Mouse (Mus musculus) macrophage (primary cell): ENCODE data around the gene Tuba4a. TPM values are rescaled to one million over a fixed set of nuclear protein-coding genes. Genes with fewer than 3 reads are reported as not detected.

ENCODE experiments used
- H3K27ac ChIP-seq: fragments of 350-480 bp; formaldehyde crosslinking; 2 replicates; pipeline ENCODE4 v1.9.0; 2021
- H3K36me3 ChIP-seq: fragments of 350-480 bp; formaldehyde crosslinking; 2 replicates; pipeline ENCODE4 v1.9.0; 2021; ENCODE audit errors: inconsistent target
- H3K4me3 ChIP-seq: fragments of 350-480 bp; formaldehyde crosslinking; 2 replicates; pipeline ENCODE4 v1.9.0; 2021; ENCODE audit errors: inconsistent target
- H3K79me2 ChIP-seq: fragments of 350-480 bp; formaldehyde crosslinking; 2 replicates; pipeline ENCODE4 v1.9.0; 2021; ENCODE audit errors: inconsistent target
- WGBS: methylation state at CpG from one replicate; pipeline ENCODE4 v1.1.7; 2026; ENCODE audit warnings: inconsistent platforms; ENCODE audit not compliant: missing documents; 5-methylcytosine and 5-hydroxymethylcytosine counted together
- polyA plus RNA-seq: library from polyadenylated mRNA; stranded (reverse); fragments of 250-400 nt; gene quantifications from 3 replicates; pipeline ENCODE4 v1.2.4, GENCODE M21; 2018; ENCODE audit warnings: inconsistent platforms
- total RNA-seq, 78 experiments: library from RNA; depleted of rRNA; stranded (reverse); fragments of 250-400 nt; gene quantifications; 1 replicate in 9 of 78; 2 replicates in 24 of 78; 3 replicates in 43 of 78; 4 replicates in 2 of 78; pipeline ENCODE4 v1.2.4; 2018; ENCODE audit warnings: inconsistent platforms in 56 of 78

The Tuba4a gene
- 1 to 10 TPM; 1.2 to 8.0 (median 3.6) TPM for total RNA-seq (2018; cell fraction: chromatin; rRNA removed)
- 10 to 100 TPM in 25 of 26 experiments, 1 to 10 TPM in 1; 9.0 to 24.0 (median 17.3) TPM for total RNA-seq (2018; cell fraction: cytosol; rRNA removed)
- total RNA-seq (2018; cell fraction: nucleus; rRNA removed): 10 to 100 TPM in 8 of 26 experiments, 1 to 10 TPM in 18; 3.1 to 17.7 (median 8.1) TPM
- 23.4 to 32.3 TPM (median 23.9 TPM) in 3 replicates for polyA plus RNA-seq

DNA sequence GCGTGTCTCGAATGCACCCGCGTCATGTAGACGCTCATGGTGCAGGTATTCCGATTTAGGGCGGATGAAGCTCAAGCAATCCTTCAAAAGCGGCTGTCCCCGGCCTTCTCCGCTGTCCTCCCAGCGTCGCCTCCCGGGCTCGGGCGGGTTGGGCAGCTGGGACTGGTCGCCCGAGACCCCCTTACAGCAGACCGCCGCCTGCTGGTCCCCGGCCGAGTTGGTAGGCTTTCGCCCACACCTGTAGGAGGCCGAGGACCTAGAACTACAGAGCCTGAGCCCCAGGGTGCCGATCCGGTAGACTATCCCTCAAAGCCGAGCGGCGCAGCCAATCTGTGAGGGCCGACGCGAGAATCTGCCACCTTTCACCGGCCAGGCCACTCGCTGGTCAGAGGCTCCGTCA is at the start of gene Tuba4a:
Gene Tuba4a, minus strand, starts transcription at position 335 of the 400 bp plus-strand sequence.
- H3K79me2 ChIP-seq: peaks cover 25% of the 10 kb centered on the region
- H3K27ac ChIP-seq: peak within 1 kb of the TSS; percentile 62
- H3K36me3 ChIP-seq: peaks cover 10% of the 10 kb centered on the region; the same call in 1 of the 2 replicates
- H3K4me3 ChIP-seq: peak within 1 kb of the TSS; percentile 89
- WGBS: 14% methylated on average over 33 of the region's 34 CpGs

DNA sequence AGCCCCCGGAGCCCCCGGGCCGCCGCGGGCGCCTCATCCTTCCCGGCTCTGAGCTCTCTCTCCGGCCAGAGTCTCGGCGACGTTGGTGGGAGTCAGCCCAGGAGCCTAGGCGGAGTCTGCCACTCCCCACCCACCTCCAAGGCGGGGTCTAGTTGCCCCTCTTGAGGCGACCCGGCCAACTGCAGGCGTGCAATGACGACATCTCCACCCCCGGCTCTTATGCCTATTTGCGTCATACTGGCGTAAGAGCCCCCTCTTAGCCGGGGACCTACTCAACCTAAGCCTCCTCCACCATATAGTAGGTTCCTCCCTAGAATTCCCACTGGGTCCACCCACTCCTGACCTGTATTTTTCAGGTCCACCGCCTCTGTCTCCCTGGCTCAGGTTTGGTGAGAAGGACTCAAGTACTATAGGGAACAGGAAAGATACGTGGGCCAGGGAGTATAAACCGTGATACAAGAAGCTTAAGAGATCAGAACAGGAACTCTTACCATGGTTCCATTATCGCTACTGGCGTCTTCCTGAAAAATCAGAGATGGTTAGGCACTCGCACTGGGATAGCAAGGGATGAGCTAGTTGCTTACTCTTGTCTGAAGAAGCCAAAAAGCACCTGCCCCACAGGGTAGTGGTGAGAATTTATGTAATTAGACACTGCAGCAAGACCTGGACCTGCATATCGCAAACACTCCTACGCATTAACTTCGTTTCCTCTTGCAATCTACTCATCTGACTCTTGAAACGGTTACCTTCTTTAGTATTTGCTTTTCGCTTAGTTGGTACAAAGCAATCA is 44.6 kb upstream of the Tuba4a start, which contains the start of gene Ptprn:
Gene Ptprn, minus strand, starts transcription at position 412 of the 790 bp plus-strand sequence.
- no peaks in the 10 kb centered on the region for H3K79me2 ChIP-seq
- no peak within 1 kb of the TSS for H3K4me3 ChIP-seq
- 22% methylated on average over 22 of the region's 32 CpGs for WGBS
- H3K36me3 ChIP-seq: no peaks in the 10 kb centered on the region
- no peak within 1 kb of the TSS for H3K27ac ChIP-seq

DNA sequence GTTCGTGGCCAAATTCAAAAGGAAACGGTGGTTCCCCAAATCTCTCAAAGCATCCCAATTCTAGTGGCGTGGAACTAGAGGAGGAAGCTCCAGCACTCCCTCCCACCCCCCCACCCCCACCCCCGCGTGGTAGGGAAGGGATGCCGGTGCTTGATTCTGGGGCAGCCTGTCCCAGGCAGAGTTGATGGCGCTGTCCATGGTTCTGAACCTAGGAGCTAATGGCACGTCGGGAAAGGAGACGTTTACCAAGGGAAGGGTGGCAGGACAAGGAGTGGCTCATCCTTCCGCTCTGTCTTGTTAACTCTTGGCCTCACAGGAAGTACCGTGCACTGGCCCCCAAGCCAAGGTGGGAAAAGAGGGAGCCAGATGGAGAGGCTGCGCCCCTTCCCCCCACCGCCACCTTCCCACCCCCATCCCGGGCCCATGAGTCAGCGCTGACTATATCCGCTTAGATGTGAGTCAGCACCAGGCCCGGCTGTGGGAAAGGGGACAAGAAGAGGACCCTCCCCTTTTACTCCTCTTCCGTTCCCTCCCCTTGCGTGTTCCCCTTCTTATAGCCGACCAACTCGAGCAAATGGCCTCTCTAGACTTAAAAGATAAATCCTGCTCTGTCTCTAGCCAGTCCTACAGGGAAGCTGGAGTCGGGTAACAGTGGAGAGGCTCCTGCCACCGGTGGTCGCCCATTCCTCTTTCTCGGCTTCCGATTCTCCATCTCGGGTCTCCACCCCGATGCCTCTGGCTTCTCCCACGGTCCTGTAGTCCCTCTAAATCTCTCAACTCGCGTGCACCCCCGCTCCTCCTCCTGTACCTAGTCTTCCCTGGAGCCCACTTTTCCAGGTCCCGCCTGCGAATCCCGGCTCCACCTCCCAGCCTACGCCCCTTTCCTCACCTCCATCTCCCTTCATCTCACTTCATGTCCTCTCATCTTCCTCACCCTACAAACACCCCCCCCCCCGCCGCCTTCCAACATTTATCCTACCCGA is 43.6 kb upstream of the Tuba4a start:
- H3K79me2 ChIP-seq: no peaks in the 10 kb centered on the region
- H3K27ac ChIP-seq: no peak overlapping the region
- no peaks in the 10 kb centered on the region for H3K36me3 ChIP-seq
- 3% methylated on average over 39 of the region's 40 CpGs for WGBS
- no peak overlapping the region for H3K4me3 ChIP-seq

DNA sequence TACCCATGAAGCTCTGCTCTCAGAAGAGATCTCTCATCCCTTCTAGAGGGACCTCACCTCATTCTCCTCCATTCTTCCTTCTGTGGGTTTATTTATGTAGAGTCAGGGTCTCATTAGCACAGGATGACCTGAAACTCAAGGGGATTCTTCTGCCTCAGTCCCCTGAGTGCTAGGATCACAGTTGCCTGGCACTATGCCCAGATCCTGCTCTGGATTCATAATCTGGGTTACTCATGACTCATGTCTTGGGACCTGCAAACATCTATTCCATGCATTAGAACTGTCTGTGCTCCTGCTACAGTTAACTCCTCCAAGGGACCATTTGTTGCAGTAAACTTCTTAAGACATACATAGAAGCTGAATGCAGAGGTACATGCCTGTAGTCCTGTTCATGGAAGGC is 41.6 kb upstream of the Tuba4a start:
- Histone ChIP-seq H3K4me3 (no peak overlapping the region), H3K27ac (no peak overlapping the region), H3K36me3 (no peaks in the 10 kb centered on the region)

DNA sequence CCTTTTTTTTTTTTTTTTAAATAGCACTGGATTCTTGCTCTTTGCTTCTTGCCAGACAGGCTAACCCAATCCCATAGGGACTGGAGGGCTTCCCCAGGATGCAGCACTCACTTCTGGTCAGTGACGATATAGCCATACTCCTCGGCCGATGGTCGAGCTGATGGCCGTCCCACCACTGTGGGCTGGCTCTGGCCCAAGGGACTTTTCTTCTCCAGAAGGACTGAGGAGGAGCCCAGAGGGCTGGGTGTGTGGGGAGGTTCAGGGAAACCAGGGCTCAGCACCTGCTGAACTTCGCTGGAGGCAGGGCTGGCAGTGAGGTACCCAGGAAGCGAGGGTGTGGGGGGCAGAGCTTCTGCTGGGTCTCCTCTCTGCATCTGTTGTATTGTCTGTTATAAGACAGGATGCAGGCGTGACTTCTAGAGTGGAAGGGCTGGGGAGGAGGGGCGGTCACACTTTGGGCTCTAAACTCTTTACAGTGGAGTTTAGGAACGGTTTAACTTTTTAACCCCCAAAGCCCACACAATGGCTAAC is 35.9 kb upstream of the Tuba4a start:
- Histone ChIP-seq H3K79me2 (no peaks in the 10 kb centered on the region), H3K36me3 (no peaks in the 10 kb centered on the region), H3K27ac (no peak overlapping the region), H3K4me3 (no peak overlapping the region)
- WGBS: 44% methylated on average over 10 of the region's 10 CpGs

More for the DNA sequence above, 41.6 kb upstream of the Tuba4a start:
- H3K79me2 ChIP-seq: no peaks in the 10 kb centered on the region

DNA sequence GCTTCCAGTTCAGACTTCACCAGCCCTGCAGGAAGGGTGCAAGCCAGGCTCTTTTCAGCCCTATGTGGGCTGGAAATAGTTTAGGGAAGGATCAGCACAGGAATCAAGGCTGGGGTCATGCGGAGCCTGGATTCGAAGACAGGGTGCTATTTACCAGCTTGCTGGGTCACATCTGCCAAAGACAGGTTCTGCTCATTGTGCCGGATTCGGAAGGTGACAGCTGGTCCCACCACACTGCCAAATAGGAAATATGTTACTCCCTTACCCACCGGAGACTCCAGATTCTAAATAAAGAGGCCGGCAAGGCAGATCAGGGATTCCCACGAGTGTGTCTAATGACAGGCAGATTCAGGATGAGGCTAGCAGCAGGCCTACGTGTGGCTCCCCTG is 35.0 kb upstream of the Tuba4a start:
- H3K4me3 ChIP-seq: no peak overlapping the region
- no peaks in the 10 kb centered on the region for H3K36me3 ChIP-seq
- no peak overlapping the region for H3K27ac ChIP-seq
- no peaks in the 10 kb centered on the region for H3K79me2 ChIP-seq
- WGBS: 87% methylated on average over 8 of the region's 8 CpGs

DNA sequence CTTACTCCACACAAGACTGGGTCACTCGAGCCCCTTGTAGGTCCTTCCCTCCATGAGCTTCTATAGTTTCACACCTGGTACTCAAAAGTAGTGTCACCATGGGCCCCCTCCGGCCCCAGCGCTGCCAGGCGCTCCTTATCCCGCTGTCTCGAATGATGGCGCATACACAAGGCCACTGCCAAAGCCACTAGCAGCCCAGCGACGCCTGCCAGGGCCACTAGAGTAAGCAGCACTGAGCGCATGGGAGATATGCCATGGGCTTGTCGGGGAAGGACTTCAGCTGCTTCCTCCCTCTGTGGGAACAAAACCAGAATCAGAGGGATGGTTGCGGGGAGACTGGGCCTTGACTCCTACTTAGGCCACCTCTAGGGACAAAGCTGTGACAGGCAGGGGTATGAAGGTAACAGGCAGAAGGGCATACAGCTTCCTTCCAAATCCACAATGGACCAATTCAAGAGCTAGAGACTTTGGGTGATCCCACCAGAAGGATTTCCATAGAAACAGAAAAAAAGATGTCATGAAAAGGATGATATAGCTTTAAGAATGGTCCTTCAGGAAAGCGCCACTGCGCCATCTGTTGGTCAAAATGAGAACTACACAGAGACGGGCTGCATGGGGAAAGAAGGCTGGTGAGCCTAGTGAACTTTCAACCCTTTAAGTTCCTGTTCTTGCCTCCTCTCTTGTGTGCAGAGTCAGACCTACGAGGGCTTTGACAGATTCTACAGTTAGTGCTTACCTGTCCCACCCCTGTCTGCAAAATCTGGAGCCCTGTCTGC is 34.4 kb upstream of the Tuba4a start:
- no peak overlapping the region for H3K4me3 ChIP-seq
- WGBS: 62% methylated on average over 16 of the region's 16 CpGs

DNA sequence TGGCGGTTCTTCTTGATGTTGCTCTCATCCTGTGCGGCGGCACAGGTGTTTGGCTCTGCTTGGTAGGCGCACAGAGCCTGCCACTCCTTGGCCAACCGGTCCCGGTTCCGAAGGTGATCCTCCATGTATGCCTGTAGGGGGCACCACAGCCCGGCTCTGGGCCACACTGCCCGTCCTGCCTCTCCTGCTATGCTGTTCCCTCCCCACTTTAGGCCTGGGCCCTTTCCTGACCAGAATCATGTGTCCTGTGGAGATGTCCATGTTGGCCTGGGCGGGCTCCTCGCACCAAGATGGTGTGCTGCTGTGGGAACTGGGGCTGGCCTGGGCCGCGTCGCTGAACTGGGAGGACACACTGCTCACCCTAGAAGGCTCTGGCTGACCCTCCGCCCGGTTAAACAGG is 33.4 kb upstream of the Tuba4a start:
- H3K27ac ChIP-seq: no peak overlapping the region
- 89% methylated on average over 16 of the region's 16 CpGs for WGBS
- no peaks in the 10 kb centered on the region for H3K79me2 ChIP-seq
- no peaks in the 10 kb centered on the region for H3K36me3 ChIP-seq
- H3K4me3 ChIP-seq: no peak overlapping the region

More for the DNA sequence above, 34.4 kb upstream of the Tuba4a start:
- no peaks in the 10 kb centered on the region for H3K79me2 ChIP-seq
- H3K27ac ChIP-seq: no peak overlapping the region
- H3K36me3 ChIP-seq: no peaks in the 10 kb centered on the region

DNA sequence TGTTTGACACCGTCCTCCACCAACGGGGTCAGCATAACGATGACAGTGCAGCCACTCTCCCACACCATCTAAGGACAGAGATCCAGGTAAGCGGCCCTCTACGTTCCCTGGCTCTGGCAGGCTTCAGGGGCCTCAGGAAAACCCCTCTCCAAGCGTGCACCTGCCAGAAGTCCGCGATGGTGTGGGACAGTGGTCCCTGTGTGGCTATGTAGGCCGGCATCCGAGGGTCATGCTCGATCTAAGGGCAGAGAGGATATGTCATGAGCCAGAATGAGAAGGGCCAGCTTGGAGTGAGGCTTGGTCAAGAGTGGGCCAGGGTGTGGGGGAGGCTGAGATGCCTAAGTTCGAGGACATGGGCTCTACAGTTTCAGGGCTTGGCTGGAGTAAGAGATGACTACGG is 32.6 kb upstream of the Tuba4a start:
- Histone ChIP-seq H3K4me3 (no peak overlapping the region), H3K27ac (no peak overlapping the region), H3K79me2 (no peaks in the 10 kb centered on the region), H3K36me3 (no peaks in the 10 kb centered on the region)
- WGBS: 86% methylated on average over 13 of the region's 13 CpGs

DNA sequence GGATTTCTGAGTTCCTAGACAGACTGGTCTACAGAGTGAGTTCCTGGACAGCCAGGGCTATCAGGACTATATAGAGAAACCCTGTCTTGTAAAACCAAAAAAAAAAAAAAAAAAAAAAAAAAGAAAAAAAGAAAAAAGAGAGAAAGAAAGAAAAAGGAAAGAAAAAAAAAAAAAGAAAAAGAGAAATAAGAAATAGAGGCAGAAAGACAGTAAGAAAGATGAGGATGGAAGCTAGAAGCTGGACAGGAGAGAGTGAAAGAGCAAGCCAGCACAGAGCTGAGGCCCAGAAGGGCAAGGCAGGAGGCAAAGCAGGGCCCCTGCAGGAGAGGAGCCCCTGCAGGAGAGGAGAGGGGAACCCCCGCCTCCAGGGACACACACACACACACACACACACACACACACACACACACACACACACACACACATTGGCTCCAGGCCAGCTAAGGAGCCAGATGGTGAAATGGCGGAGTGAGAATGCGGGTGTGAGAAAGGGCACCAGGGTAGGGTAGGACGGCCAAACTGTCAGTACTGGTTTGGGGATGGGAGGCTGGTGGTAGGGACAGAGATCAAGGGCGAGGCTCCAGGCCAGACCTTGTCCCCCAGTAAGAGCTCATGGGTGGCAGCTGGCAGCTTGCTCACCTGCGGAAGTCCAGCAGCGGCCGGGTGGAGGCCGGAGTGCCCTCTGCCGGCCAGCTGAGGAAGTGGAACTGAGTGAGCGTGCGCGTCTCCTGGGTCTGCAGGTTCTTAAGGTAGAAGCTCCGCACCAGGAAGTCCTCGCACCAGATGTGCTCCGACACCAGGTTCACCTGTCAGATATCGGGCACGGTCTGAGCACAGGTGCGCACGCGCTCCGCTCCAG is 31.7 kb upstream of the Tuba4a start:
- Histone ChIP-seq H3K36me3 (no peaks in the 10 kb centered on the region), H3K27ac (no peak overlapping the region), H3K79me2 (no peaks in the 10 kb centered on the region), H3K4me3 (no peak overlapping the region)
- 6% methylated on average over 21 of the region's 22 CpGs for WGBS

DNA sequence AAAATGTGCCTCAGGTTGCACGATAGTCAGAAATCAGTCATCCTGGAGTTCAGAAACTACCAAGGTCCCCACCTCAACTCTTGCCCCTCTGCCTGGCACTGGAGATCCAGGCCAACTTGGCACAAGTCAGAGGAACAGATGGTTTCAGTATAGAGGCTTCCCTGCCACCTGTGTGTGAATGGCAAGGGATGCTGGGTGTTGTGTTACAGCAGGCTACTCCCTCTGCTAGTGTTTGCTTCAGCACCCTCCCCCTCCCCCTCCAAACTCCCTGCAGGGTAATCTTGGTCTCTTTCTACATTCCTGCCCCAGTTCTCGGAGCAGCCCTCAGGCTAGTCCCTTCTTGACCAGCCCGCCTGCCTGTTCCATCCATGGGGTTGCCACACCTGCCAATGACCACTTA is 30.8 kb upstream of the Tuba4a start:
- Histone ChIP-seq H3K27ac (no peak overlapping the region), H3K79me2 (no peaks in the 10 kb centered on the region), H3K4me3 (no peak overlapping the region), H3K36me3 (no peaks in the 10 kb centered on the region)
- WGBS: 93% methylated on average over 3 of the region's 3 CpGs

DNA sequence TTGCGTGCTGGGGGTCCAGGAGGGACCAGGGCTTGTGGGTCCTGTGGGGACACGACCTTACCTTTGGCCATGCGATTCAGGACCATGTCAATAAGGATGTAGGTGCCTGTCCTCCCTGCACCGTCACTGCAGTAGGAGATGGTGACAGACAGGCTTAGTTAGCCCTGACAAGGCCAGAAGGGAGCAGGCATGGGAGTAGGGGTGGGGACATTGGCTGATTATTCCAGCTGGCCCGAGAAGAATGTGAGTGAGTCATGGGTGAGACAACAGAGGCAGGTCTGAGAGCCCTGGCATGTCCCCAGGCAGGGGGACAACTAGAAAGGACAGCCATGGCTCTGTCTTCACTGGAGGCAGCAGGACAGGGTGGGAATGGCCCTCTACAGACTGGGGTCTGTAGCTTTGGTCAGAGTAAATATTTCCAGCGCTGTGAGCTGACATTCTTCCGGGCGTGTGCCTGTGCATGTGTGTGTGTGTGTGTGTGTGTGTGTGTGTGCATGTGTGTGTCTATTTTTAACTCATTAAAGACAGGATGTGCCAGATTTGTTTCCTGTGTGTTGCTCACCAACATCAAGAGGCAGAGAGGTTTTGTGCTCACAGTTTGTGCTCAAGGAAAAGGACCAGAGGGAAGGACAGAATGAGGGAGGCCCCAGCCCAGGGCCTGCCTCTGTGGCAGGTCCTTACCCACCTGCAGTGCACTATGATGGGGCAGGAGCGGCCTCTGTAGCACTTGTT is 28.5 kb upstream of the Tuba4a start:
- WGBS: 66% methylated on average over 9 of the region's 9 CpGs
- H3K79me2 ChIP-seq: no peaks in the 10 kb centered on the region
- no peaks in the 10 kb centered on the region for H3K36me3 ChIP-seq
- H3K27ac ChIP-seq: no peak overlapping the region
- no peak overlapping the region for H3K4me3 ChIP-seq
